Mouse (Mus musculus): ENCODE data around the gene Bfar. TPM values are rescaled to one million over a fixed set of nuclear protein-coding genes. Genes with fewer than 3 reads are reported as not detected.

Bfar gene
- polyA plus RNA-seq, 1 experiment from 2014 or later: 36.0 TPM

GRCm38 (mm10) chr16:13672386-13672898, 784 bp downstream of the Bfar start:
- DNase-seq (ENCODE audit: low spot score): peak; percentile 74
- Histone ChIP-seq H3K4me2 (ENCODE audit: low read length) (peak overlapping the region; percentile 58), H3K4me1 (replicated peaks; ENCODE audit: insufficient read depth, low read length) (0 out of 2 replicates have a peak, but pooled peaks cover 2% of the 10 kb centered on the region), H3K9ac (ENCODE audit: low read depth, low read length) (peak overlapping the region; percentile 90), H3K27me3 (ENCODE audit: insufficient read depth, low read length) (no peaks in the 10 kb centered on the region), H3K36me3 (ENCODE audit: insufficient read depth, low read length) (peaks cover 8% of the 10 kb centered on the region), H3K4me3 (replicated peaks; ENCODE audit: low read depth, low read length) (peak overlapping the region; percentile 79), H3K9me3 (replicated peaks; ENCODE audit: low read length) (no peaks in the 10 kb centered on the region), H3K27ac (peak overlapping the region; percentile 91)
- peak; percentile 61 for ATAC-seq (replicated peaks; ENCODE audit: low FRiP score, low read depth)
- under 1% methylated on average over 20 of the region's 20 CpGs for WGBS
- no peak for TF ChIP-seq CTCF (IDR thresholded peaks at IDR 0.05; ENCODE audit: low read depth)

- Histone ChIP-seq H3K27ac (no peak overlapping the region), H3K36me3 (ENCODE audit: insufficient read depth, low read length) (peaks cover 8% of the 10 kb centered on the region), H3K9me3 (replicated peaks; ENCODE audit: low read length) (no peaks in the 10 kb centered on the region), H3K4me1 (replicated peaks; ENCODE audit: insufficient read depth, low read length) (no peaks in the 10 kb centered on the region), H3K4me2 (ENCODE audit: low read length) (peak overlapping the region; percentile 58), H3K27me3 (ENCODE audit: insufficient read depth, low read length) (no peaks in the 10 kb centered on the region), H3K4me3 (replicated peaks; ENCODE audit: low read depth, low read length) (peak overlapping the region; percentile 79), H3K9ac (ENCODE audit: low read depth, low read length) (no peak overlapping the region)
- DNase-seq (ENCODE audit: low spot score) (no peak), ATAC-seq (replicated peaks; ENCODE audit: low FRiP score, low read depth) (no peak)
- WGBS: 79% methylated on average over 5 of the region's 5 CpGs
- TF ChIP-seq CTCF (IDR thresholded peaks at IDR 0.05; ENCODE audit: low read depth): no peak
These were observed 1.5 kb downstream of the Bfar start for GRCm38 (mm10) chr16:13673114-13673513.

DNA sequence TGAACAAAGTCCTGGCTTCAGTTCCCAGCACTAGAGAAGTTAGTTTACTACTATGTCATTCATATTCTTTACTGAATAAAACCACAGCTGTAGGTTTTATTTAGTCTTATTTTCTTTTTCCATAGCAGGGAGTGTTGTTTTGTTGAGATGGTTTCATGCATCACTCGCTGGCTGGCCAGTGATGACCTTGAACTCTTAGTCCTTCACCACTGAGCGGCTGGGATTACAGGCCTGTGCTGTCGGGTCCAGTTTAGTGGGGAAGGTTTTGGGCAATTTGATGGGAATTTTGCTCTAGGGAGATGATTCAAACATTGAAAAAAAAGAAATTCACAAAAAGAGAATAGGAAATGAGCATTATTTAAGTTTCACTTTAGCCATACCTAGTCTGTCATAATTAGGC, 2.9 kb downstream of the Bfar start:
- 86% methylated on average over 3 of the region's 3 CpGs for WGBS
- Histone ChIP-seq H3K27me3 (ENCODE audit: insufficient read depth, low read length) (no peaks in the 10 kb centered on the region), H3K4me1 (replicated peaks; ENCODE audit: insufficient read depth, low read length) (no peaks in the 10 kb centered on the region), H3K4me3 (replicated peaks; ENCODE audit: low read depth, low read length) (no peak overlapping the region), H3K27ac (no peak overlapping the region), H3K4me2 (ENCODE audit: low read length) (no peak overlapping the region), H3K9me3 (replicated peaks; ENCODE audit: low read length) (no peaks in the 10 kb centered on the region), H3K9ac (ENCODE audit: low read depth, low read length) (no peak overlapping the region), H3K36me3 (ENCODE audit: insufficient read depth, low read length) (peaks cover 8% of the 10 kb centered on the region)
- no peak for TF ChIP-seq CTCF (IDR thresholded peaks at IDR 0.05; ENCODE audit: low read depth)
- ATAC-seq (replicated peaks; ENCODE audit: low FRiP score, low read depth) (no peak), DNase-seq (ENCODE audit: low spot score) (no peak)

GRCm38 (mm10) chr16:13678601-13679319, 7.1 kb downstream of the Bfar start:
- Histone ChIP-seq H3K4me1 (replicated peaks; ENCODE audit: insufficient read depth, low read length) (no peaks in the 10 kb centered on the region), H3K4me2 (ENCODE audit: low read length) (no peak overlapping the region), H3K27me3 (ENCODE audit: insufficient read depth, low read length) (no peaks in the 10 kb centered on the region), H3K27ac (no peak overlapping the region), H3K4me3 (replicated peaks; ENCODE audit: low read depth, low read length) (no peak overlapping the region), H3K36me3 (ENCODE audit: insufficient read depth, low read length) (peaks cover 8% of the 10 kb centered on the region), H3K9me3 (replicated peaks; ENCODE audit: low read length) (no peaks in the 10 kb centered on the region), H3K9ac (ENCODE audit: low read depth, low read length) (no peak overlapping the region)
- WGBS: 84% methylated on average over 3 of the region's 3 CpGs
- no peak for TF ChIP-seq CTCF (IDR thresholded peaks at IDR 0.05; ENCODE audit: low read depth)
- no peak for ATAC-seq (replicated peaks; ENCODE audit: low FRiP score, low read depth)
- DNase-seq (ENCODE audit: low spot score): peak; percentile 2

GRCm38 (mm10) chr16:13698998-13699397, 27.3 kb downstream of the Bfar start:
- Histone ChIP-seq H3K27ac (no peak overlapping the region), H3K9ac (ENCODE audit: low read depth, low read length) (no peak overlapping the region), H3K4me1 (replicated peaks; ENCODE audit: insufficient read depth, low read length) (no peaks in the 10 kb centered on the region), H3K27me3 (ENCODE audit: insufficient read depth, low read length) (no peaks in the 10 kb centered on the region), H3K9me3 (replicated peaks; ENCODE audit: low read length) (no peaks in the 10 kb centered on the region), H3K4me2 (ENCODE audit: low read length) (no peak overlapping the region), H3K36me3 (ENCODE audit: insufficient read depth, low read length) (peaks cover 44% of the 10 kb centered on the region), H3K4me3 (replicated peaks; ENCODE audit: low read depth, low read length) (no peak overlapping the region)
- no peak for DNase-seq (ENCODE audit: low spot score)
- ATAC-seq (replicated peaks; ENCODE audit: low FRiP score, low read depth): no peak
- 88% methylated on average over 7 of the region's 7 CpGs for WGBS
- peak; percentile 46; the same call in 1 of the 2 replicates for TF ChIP-seq CTCF (IDR thresholded peaks at IDR 0.05; ENCODE audit: low read depth)

DNA sequence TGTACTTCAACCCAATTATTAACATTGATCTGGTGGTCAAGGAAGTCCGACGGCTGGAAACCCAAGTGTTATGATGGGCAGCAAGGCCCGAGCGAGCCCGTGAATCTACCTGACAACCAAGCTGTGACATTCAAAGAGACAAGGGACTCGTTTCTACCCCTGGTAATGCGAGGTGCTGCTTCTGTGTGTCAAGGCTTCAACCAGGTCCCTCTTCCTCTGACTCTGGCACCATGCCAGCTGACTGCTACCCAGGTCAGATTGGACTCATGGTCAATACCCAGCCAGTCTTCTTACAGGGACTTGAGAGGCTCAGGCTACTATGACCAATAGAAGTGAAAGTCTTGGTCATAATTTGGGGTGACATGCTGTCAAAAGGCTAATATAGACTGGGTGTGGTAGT, 30.5 kb downstream of the Bfar start:
- ATAC-seq (replicated peaks; ENCODE audit: low FRiP score, low read depth) (no peak), DNase-seq (ENCODE audit: low spot score) (no peak)
- no peak overlapping the region for H3K27ac ChIP-seq
- H3K9ac ChIP-seq (ENCODE audit: low read depth, low read length): no peak overlapping the region
- H3K9me3 ChIP-seq (replicated peaks; ENCODE audit: low read length): no peaks in the 10 kb centered on the region
- no peaks in the 10 kb centered on the region for H3K4me1 ChIP-seq (replicated peaks; ENCODE audit: insufficient read depth, low read length)
- H3K27me3 ChIP-seq (ENCODE audit: insufficient read depth, low read length): no peaks in the 10 kb centered on the region
- peaks cover 29% of the 10 kb centered on the region for H3K36me3 ChIP-seq (ENCODE audit: insufficient read depth, low read length)
- no peak overlapping the region for H3K4me2 ChIP-seq (ENCODE audit: low read length)
- WGBS: 96% methylated on average over 7 of the region's 7 CpGs
- TF ChIP-seq CTCF (IDR thresholded peaks at IDR 0.05; ENCODE audit: low read depth): no peak
- no peak overlapping the region for H3K4me3 ChIP-seq (replicated peaks; ENCODE audit: low read depth, low read length)
